Mouse (Mus musculus): ENCODE results near the gene Ccnk.

DNA sequence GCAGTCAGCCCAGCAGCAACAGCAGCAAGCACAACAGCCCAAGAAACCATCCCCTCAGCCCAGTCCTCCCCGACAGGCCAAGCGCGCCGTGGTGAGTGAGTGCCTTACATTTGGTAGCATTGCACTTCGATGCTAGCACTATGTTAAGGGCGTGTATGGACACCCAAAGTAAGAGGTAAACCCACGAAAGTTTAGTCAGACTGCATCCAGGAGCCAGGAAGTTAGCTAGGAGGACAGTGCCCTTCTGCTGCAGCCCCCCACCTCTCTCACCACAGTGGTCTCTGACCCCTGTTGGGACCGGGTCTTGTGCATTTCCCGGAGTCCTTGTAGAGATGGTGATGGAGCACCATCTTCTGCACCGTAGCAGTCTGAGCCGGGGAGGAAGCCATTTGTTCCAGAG lies 16.4 kb downstream of the Ccnk start:
- TF ChIP-seq GATA1 (IDR thresholded peaks at IDR 0.05; ENCODE audit: borderline replicate concordance, low read length) (no peak), FLI1 (IDR thresholded peaks at IDR 0.05; ENCODE audit: low read length) (no peak)
